Mouse (Mus musculus) hindbrain, embryonic 15.5 days (tissue): ENCODE measurements around the gene Vwc2. TPM values are rescaled to one million over a fixed set of nuclear protein-coding genes. Genes with fewer than 3 reads are reported as not detected.

Source experiments
- ATAC-seq: fragments of 200-750 bp; cut with Nextera tagmentation; 2 replicates; pipeline ENCODE4 v1.8.0; 2017; ENCODE audit warnings: low read depth, moderate number of reproducible peaks, moderate TSS enrichment; ENCODE audit not compliant: low FRiP score
- H3K27ac ChIP-seq: fragments of 300-500 bp; sonication (generic); replicated peaks from 2 replicates; pipeline ENCODE4 v1.5.1; 2015; ENCODE audit warnings: mild to moderate bottlenecking, inconsistent platforms
- H3K27me3 ChIP-seq: fragments of 300-500 bp; sonication (generic); 2 replicates; pipeline ENCODE4 v1.6.1; 2015; ENCODE audit warnings: control low read depth, inconsistent platforms
- H3K36me3 ChIP-seq: fragments of 300-500 bp; sonication (generic); 2 replicates; pipeline ENCODE4 v1.6.1; 2015; ENCODE audit warnings: control low read depth, inconsistent platforms
- H3K4me1 ChIP-seq: fragments of 300-500 bp; sonication (generic); replicated peaks from 2 replicates; pipeline ENCODE4 v1.6.1; 2015; ENCODE audit warnings: control low read depth, inconsistent platforms
- H3K4me2 ChIP-seq: fragments of 300-500 bp; sonication (generic); 2 replicates; pipeline ENCODE4 v1.6.1; 2015; ENCODE audit warnings: moderate library complexity, mild to moderate bottlenecking, inconsistent platforms
- H3K4me3 ChIP-seq: fragments of 300-500 bp; sonication (generic); 2 replicates; pipeline ENCODE4 v1.5.1; 2015; ENCODE audit warnings: mild to moderate bottlenecking, inconsistent platforms
- H3K9ac ChIP-seq: fragments of 300-500 bp; sonication (generic); 2 replicates; pipeline ENCODE4 v1.6.1; 2015; ENCODE audit warnings: inconsistent platforms
- H3K9me3 ChIP-seq: fragments of 300-500 bp; sonication (generic); 2 replicates; pipeline ENCODE4 v1.6.1; 2016; ENCODE audit warnings: control low read depth, inconsistent platforms
- WGBS: fragments of 180-500 bp; shearing (Covaris S2); methylation state at CpG from one replicate; pipeline ENCODE4 v1.1.7; 2015; 5-methylcytosine and 5-hydroxymethylcytosine counted together
- polyA plus RNA-seq: library from polyadenylated mRNA; unstranded; fragments of >200 nt; fragmentation: Nextera tagmentation; extraction: Ambion mirVana; gene quantifications from 2 replicates; pipeline ENCODE4 v1.2.1, GENCODE M21; 2015

The Vwc2 gene
- polyA plus RNA-seq, 1 experiment from 2014 or later, result 10.5 TPM

DNA sequence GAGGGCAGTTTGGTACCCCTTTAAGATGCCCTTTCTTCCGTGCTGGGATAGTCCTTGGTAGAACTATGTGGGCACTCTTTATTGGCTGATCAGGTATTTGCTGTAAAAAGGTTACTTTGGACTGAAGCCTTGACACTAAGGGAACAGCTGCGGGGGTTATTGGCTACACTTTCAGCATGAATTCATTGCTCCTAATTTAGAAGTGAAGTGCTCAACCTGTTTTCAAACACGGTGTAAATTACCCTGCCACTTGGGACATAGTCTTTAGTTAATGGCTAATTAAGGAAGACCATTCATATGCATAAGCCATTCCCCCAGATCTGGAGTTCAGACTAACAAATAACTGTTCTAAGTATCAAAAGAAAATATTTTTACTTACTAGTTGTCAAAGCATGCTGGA, 2.7 kb downstream of the Vwc2 start:
- H3K4me2 ChIP-seq, result peak overlapping the region; percentile 96
- H3K4me1 ChIP-seq, result peaks cover 33% of the 10 kb centered on the region
- H3K9ac ChIP-seq, result peak overlapping the region; percentile 70; the same call in 1 of the 2 replicates
- H3K9me3 ChIP-seq, result no peaks in the 10 kb centered on the region
- H3K36me3 ChIP-seq, result no peaks in the 10 kb centered on the region
- peaks cover 29% of the 10 kb centered on the region for H3K27me3 ChIP-seq
- no peak for ATAC-seq
- H3K27ac ChIP-seq, result no peak overlapping the region
- 5% methylated on average over 3 of the region's 3 CpGs for WGBS
- peak overlapping the region; percentile 65 for H3K4me3 ChIP-seq

DNA sequence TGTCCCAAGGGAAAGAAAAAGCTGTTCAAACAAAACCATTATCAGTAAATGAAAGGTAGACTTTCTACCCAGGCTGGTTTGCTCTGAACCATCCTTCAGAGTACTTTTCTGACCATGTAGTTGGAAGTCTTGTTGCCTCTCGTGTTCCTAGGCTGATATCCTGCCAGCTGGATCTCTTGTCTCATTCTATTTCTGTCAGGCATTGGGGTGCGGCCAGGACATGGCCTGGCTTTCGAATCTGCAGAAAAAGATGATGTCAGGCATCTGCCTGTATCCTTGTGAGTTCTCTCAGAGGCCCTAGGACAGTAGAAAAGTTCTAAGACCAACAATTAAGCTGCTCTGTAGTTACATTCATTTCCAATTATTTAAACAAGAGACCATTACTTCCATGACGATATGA, 8.8 kb downstream of the Vwc2 start:
- no peak for ATAC-seq

DNA sequence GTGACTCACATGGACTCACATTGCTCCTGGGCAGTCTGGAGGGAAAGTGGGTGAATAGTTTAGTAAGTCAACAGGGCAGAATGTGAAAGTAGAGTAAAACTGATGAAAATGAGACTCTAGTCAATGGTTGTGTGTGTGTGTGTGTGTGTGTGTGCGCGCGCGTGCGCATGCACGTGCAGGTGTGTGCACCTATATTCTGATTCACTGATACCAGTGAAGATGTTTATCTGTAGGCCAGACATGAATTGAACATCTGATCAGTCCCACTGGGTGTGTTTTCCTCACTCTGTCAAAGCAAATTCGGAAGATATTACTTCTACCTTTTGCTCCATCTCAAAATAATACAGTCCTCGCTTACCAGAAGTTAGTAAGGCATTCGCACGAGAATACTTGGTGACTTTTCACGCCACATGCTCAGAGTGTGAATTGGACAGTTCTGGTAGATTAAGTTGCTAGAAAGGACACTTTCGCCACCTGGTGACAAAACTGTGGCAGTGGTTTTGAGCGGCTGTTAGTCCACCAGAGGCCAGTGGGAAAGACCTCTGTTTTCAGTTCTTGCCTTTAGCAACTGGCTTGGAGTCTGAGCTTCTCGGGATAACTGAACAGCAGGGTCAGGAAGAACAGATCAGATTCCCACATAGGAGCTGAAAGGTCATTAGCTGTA, 17.5 kb downstream of the Vwc2 start:
- WGBS, result 55% methylated on average over 14 of the region's 14 CpGs
- no peaks in the 10 kb centered on the region for H3K4me1 ChIP-seq
- no peaks in the 10 kb centered on the region for H3K9me3 ChIP-seq
- H3K9ac ChIP-seq, result no peak overlapping the region
- no peaks in the 10 kb centered on the region for H3K36me3 ChIP-seq
- ATAC-seq, result peak; percentile 85
- H3K4me2 ChIP-seq, result no peak overlapping the region
- H3K27ac ChIP-seq, result no peak overlapping the region
- H3K27me3 ChIP-seq, result no peaks in the 10 kb centered on the region
- no peak overlapping the region for H3K4me3 ChIP-seq

More for the DNA sequence above, 8.8 kb downstream of the Vwc2 start:
- H3K9me3 ChIP-seq, result no peaks in the 10 kb centered on the region
- 0 out of 2 replicates have a peak, but pooled peaks cover 11% of the 10 kb centered on the region for H3K27me3 ChIP-seq
- H3K27ac ChIP-seq, result no peak overlapping the region
- no peak overlapping the region for H3K4me3 ChIP-seq
- H3K4me1 ChIP-seq, result no peaks in the 10 kb centered on the region
- H3K9ac ChIP-seq, result no peak overlapping the region
- WGBS, result 74% methylated on average over 4 of the region's 4 CpGs
- H3K36me3 ChIP-seq, result no peaks in the 10 kb centered on the region
- H3K4me2 ChIP-seq, result no peak overlapping the region

DNA sequence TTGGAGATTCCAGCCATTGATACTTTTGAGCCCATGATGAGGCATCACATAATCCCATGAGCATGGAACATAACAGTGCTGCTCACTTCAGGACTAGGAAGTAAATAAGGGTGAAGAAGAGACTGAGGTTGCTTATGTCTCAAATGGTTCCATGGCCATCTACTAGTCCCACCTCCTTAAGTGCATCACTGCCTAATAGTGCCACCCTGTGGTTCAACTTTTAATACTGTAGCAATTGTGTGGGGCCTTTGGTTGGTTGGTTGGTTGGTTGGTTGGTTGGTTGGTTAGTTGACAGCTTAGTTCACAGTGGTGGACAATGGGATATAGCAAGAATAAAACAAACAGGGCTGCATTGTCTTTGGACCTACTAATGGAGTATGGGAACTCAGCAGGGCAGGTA, 26.6 kb downstream of the Vwc2 start:
- no peak overlapping the region for H3K4me3 ChIP-seq
- no peak overlapping the region for H3K9ac ChIP-seq
- H3K27me3 ChIP-seq, result no peaks in the 10 kb centered on the region
- H3K9me3 ChIP-seq, result no peaks in the 10 kb centered on the region
- ATAC-seq, result no peak
- no peaks in the 10 kb centered on the region for H3K4me1 ChIP-seq
- no peaks in the 10 kb centered on the region for H3K36me3 ChIP-seq
- H3K4me2 ChIP-seq, result no peak overlapping the region
- no peak overlapping the region for H3K27ac ChIP-seq

DNA sequence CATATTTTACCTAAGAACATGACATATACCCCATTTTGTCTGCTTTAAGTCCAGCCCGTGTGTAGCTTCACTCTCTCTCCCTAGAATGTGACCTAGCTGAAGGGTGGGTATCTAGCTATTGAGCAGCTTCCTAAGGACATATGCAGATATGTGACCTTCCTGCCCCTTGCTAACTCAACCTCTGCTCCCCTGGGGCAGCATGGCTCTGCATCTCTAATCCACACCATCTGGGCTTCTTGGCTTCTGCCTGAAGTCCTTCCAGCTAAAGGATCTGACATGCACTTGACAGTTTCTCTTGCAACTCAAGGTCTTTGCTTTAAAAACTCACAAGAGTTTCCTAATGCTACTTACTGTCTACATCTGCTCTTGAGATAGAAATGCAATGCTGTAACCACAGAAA, 38.7 kb downstream of the Vwc2 start:
- Histone ChIP-seq H3K27me3 (no peaks in the 10 kb centered on the region), H3K4me3 (no peak overlapping the region), H3K4me2 (no peak overlapping the region), H3K27ac (no peak overlapping the region), H3K4me1 (no peaks in the 10 kb centered on the region), H3K9me3 (no peaks in the 10 kb centered on the region), H3K9ac (no peak overlapping the region), H3K36me3 (no peaks in the 10 kb centered on the region)
- ATAC-seq, result no peak
- 61% methylated on average over 1 of the region's 1 CpGs for WGBS

DNA sequence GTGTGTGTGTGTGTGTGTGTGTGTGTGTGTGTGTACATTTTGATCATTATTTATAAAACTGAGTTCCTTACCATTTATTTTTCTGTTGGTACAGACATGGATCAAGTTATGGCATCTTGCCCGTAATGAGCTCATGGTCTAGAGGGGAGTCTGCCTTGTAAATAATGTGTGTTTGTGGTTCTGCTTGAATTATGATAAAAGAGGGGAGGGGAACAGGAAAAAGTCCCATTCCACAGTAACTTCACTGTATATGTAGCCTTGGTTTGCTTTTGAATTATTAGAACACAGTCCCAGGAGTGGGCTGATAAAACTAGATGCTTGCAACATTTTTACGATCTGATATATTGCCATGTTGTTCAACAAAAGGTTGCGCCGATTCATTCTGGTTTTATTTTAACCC, 57.4 kb downstream of the Vwc2 start:
- Histone ChIP-seq H3K9ac (no peak overlapping the region), H3K4me3 (no peak overlapping the region), H3K9me3 (no peaks in the 10 kb centered on the region), H3K4me1 (no peaks in the 10 kb centered on the region), H3K27me3 (no peaks in the 10 kb centered on the region), H3K4me2 (no peak overlapping the region), H3K36me3 (no peaks in the 10 kb centered on the region), H3K27ac (no peak overlapping the region)
- WGBS, result 90% methylated on average over 4 of the region's 4 CpGs
- ATAC-seq, result no peak

DNA sequence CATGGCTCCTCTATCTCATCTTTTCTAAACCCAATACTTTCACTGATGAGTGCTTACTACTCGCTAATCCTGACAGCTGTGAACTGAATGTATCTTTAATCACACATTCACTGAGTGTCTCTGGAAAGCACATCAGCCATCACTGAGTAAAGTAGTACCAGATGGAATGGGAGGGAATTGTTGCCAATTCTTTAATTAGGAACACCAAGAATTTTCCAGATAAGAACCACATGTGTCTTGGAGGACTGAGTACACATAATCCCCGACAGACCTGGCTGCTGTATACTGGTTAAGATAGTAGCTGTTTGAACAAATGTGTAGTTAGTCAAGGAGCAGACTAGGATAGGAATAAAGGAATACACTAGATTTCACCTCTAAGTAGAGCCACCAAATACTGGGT, 61.2 kb downstream of the Vwc2 start:
- H3K4me3 ChIP-seq, result no peak overlapping the region
- H3K27ac ChIP-seq, result no peak overlapping the region
- H3K4me1 ChIP-seq, result no peaks in the 10 kb centered on the region
- H3K9ac ChIP-seq, result no peak overlapping the region
- no peaks in the 10 kb centered on the region for H3K9me3 ChIP-seq
- WGBS, result 80% methylated on average over 2 of the region's 2 CpGs
- no peak overlapping the region for H3K4me2 ChIP-seq
- no peaks in the 10 kb centered on the region for H3K27me3 ChIP-seq
- no peak for ATAC-seq
- H3K36me3 ChIP-seq, result no peaks in the 10 kb centered on the region

DNA sequence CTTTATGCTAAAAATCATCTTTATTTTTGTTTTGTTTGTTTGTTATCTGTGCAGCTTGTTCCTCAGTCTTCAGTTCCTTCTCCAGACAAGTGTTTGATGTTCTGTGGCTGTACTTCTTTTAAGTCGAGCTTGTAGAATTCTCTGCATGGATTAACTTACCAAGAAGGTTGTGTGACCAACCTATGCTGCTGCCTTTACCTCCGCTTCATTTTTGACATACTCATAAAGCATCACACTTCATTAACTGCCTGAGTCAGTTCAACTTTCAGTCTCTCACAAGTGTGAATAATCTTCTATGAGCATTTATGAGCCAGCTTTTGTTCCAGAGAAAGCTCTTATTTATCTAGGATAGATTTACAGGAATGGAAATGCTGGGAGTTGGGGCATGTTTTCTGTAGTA, 68.7 kb downstream of the Vwc2 start:
- Histone ChIP-seq H3K27me3 (no peaks in the 10 kb centered on the region), H3K27ac (no peak overlapping the region), H3K36me3 (no peaks in the 10 kb centered on the region), H3K4me1 (no peaks in the 10 kb centered on the region), H3K4me2 (no peak overlapping the region), H3K4me3 (no peak overlapping the region), H3K9me3 (no peaks in the 10 kb centered on the region), H3K9ac (no peak overlapping the region)
- no peak for ATAC-seq
- 79% methylated on average over 2 of the region's 2 CpGs for WGBS

DNA sequence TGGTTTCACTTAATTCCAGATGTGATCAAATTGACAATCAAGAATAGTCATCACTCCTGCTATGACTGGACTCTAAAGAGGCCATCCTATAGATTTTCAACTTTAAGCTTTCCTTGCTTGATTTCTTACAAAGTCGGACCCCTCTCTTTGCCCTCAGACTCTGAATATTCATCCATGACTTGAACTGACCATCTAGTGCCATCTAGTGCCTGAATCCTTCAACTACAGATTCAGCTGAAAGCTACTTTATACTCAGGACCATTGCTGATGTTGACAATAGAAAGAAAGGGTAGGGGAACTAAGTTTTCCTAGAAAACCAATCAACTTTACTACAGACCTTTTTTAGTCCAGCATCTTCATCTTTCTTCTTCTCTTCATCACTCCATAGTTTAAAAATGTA, 109.1 kb downstream of the Vwc2 start:
- H3K36me3 ChIP-seq, result no peaks in the 10 kb centered on the region
- no peak overlapping the region for H3K27ac ChIP-seq
- 33% methylated on average over 1 of the region's 1 CpGs for whole genome bisulfite sequencing
- no peak overlapping the region for H3K4me3 ChIP-seq
- H3K4me1 ChIP-seq, result no peaks in the 10 kb centered on the region
- no peak for ATAC-seq
- H3K9me3 ChIP-seq, result no peaks in the 10 kb centered on the region
- no peak overlapping the region for H3K9ac ChIP-seq
- H3K4me2 ChIP-seq, result no peak overlapping the region
- no peaks in the 10 kb centered on the region for H3K27me3 ChIP-seq

DNA sequence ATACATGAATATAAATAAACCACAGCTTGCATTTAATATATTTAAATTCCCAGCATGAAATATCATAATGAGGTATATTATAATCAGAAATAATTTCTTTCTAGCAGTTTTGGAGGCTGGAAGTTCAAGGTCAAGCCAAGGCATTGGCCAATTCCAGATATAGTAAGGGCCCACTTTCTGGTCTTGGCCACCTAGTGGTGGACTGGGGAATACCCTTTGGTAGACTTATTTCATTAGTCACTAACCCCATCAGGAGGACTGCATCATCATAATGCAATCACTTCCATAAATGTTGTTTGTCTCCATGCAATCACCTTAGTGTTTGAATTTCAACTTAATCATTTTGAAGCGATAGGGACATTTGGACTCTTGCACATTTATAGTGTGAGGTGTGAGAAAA, 125.3 kb downstream of the Vwc2 start:
- Histone ChIP-seq H3K36me3 (no peaks in the 10 kb centered on the region), H3K4me3 (no peak overlapping the region), H3K9ac (no peak overlapping the region), H3K4me2 (no peak overlapping the region), H3K9me3 (no peaks in the 10 kb centered on the region), H3K27me3 (no peaks in the 10 kb centered on the region), H3K4me1 (no peaks in the 10 kb centered on the region), H3K27ac (no peak overlapping the region)
- 65% methylated on average over 1 of the region's 1 CpGs for WGBS
- no peak for ATAC-seq

DNA sequence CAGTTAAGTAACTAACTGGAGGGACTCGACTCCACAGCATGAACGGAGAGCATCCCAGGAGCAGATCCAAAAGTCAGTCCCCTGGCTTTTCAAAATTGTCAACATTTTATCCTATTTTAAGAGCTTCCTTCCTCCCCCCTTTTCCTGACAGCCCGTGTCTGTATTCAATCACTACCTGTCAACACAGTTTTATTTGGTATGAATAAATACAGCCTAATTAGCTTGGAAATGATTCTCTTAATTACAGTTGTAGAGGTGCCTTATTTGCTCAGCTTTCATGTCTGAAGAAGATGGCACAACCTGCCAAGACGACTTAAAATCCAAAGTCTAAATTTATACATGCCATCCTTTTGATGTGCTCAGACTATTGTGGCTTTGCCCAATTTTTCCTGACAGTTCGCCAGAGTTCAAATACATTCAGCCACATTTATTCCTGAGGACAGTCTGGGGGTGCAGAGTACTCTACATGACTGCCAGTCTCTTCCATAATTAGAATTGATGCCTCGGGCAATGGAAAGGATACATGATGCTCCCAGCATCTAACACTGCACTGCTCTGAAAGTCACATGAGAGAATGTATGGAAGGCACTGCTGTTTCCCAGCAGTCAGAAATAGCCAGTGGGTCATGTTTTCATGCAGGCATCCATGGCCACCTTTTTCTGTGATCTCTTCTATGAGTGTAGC, 128.8 kb downstream of the Vwc2 start:
- Histone ChIP-seq H3K9me3 (no peaks in the 10 kb centered on the region), H3K9ac (no peak overlapping the region), H3K27ac (no peak overlapping the region), H3K4me3 (no peak overlapping the region), H3K36me3 (no peaks in the 10 kb centered on the region), H3K4me2 (no peak overlapping the region), H3K4me1 (no peaks in the 10 kb centered on the region), H3K27me3 (no peaks in the 10 kb centered on the region)
- WGBS, result 80% methylated on average over 6 of the region's 6 CpGs
- ATAC-seq, result no peak

DNA sequence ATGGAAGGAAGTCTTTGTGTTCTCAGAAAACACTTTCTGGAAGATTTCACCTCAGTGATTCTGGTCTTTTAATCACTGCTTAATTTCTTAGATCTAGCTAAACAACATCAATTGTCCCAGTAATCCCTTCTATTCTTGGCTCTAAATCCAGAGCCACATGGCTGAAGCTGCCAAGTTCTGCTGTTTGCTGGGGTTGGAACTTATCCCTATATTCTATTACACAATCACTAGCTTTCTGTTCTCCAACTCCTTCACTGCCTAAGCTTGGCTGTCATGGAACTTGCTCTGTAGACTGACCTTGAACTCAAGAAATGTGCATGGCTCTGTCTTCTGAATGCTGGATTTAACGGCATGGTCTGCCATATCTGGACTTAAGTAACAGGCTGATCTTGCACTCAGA, 143.3 kb downstream of the Vwc2 start:
- ATAC-seq, result no peak
- Histone ChIP-seq H3K4me3 (no peak overlapping the region), H3K9ac (no peak overlapping the region), H3K4me1 (no peaks in the 10 kb centered on the region), H3K4me2 (no peak overlapping the region), H3K9me3 (no peaks in the 10 kb centered on the region), H3K27me3 (no peaks in the 10 kb centered on the region), H3K36me3 (no peaks in the 10 kb centered on the region), H3K27ac (no peak overlapping the region)
- WGBS, result 88% methylated on average over 1 of the region's 1 CpGs

DNA sequence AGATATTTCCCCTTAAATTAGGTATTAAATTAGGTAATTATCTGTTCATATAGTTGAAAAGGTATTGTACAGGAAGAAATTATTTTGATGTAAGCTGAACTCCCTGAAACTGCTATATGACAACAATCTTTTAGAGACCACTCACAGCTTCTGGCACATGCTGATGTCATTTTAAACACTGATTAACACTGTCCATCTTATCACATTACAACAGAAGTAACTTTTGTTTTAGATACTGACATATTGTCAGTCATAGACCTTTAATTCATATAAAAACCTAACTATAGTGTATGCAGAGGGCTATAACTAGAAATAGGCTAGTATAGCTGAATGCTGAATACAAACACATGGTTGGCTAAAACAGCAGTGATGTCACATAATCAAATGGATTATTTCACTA, 166.1 kb downstream of the Vwc2 start:
- no peak overlapping the region for H3K4me2 ChIP-seq
- no peak overlapping the region for H3K27ac ChIP-seq
- no peaks in the 10 kb centered on the region for H3K4me1 ChIP-seq
- no peak overlapping the region for H3K9ac ChIP-seq
- no peaks in the 10 kb centered on the region for H3K9me3 ChIP-seq
- H3K27me3 ChIP-seq, result no peaks in the 10 kb centered on the region
- H3K36me3 ChIP-seq, result no peaks in the 10 kb centered on the region
- ATAC-seq, result no peak
- H3K4me3 ChIP-seq, result no peak overlapping the region
